Mouse (Mus musculus): ENCODE measurements around the gene Cacna1c. TPM values are rescaled to one million over a fixed set of nuclear protein-coding genes. Genes with fewer than 3 reads are reported as not detected.

The Cacna1c gene
- total RNA-seq, 2 experiments from 2014 or later: 72.7 to 76.0 TPM

DNA sequence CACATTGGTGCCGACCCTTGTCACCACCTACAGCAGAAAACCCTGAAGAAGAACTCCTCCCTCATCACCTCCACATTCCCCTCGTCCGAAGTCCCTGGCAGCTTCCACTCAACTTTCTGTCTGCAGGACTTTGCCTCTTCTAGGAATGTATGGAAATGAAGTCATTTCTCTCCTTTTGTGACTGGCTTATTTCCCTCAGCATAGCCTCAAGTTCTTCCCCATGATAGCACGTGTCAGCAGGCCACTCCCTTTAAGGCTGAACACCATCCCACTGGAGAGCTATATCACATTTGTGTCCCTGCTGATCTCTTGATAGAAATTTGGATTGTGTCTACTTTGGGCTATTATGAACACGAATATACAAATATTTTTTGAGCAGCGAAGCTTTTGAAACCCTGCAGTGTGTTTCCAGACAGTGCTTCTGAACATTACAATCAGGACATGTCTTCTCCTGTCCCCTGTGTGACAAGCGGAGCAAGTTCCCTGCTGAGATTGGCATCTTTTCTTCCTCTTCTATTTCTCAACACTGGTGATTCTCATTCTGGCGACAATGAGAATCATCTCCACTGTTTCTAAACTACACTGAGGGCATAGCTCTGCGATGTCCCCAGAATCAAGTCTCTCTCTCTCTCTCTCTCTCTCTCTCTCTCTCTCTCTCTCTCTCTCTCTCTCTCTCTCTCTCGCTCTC, 224.2 kb downstream of the Cacna1c start:
- no peak for DNase-seq (ENCODE audit: low spot score in 2 of 2)

DNA sequence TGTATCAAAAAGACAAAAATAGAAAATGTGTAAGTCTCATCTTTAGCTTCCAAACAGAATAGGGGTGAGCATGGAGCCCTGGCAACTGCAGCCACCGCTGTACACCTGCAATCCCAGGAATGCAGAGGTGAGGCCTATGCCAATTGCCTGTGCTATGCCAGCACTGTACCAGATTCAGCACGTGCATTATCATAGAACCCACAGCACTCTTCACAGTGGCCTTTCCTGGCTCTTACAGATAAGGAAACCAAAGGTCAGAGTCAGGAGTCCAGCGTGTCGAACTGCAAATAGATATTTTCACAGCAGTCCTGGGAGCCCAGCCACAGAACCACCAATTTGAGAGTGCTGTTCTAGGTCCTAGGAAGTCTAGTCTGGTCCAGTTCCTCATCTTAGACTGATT, 227.4 kb downstream of the Cacna1c start:
- no peak for DNase-seq (ENCODE audit: low spot score in 2 of 2)

DNA sequence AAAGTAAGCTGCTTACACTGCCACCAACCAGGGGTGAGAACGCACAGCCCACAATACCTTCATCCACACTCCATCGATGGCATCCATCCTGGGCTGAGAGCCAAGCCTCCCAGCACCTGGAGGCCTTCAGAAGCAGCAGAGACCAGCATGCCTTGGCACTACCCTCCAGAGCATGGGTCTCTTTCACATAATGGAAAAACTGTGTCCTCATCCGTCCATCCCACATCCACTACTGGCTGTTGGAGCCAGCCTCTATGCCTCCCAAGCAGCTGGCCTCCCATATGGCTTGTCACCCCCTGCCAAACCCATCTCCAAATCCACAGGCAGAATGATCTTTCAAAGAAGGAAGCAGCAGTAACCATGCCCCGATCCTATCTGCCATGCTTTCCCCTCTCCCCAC, 229.3 kb downstream of the Cacna1c start:
- peak; percentile 57 to 60 for DNase-seq (ENCODE audit: low spot score in 2 of 2)

DNA sequence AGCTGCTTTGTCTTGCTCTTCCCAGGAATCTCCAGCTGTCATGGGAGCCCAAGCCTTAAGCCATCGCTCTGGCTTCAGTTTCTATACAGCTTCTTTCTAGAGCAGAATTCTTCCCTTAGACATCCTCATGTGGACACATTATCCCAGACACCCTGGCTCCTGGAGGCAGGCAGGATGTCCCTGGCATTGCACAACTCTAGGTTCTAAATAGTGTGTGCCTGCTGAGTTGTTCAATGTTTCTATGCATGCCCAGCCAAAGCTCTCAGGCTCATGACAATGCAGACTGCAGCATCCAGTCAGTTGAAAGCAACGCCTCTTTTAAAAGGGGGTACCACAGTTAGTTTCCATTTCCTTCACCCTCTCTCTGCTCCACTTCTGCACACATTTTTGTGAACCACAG, 230.6 kb downstream of the Cacna1c start:
- no peak for DNase-seq (ENCODE audit: low spot score in 2 of 2)

DNA sequence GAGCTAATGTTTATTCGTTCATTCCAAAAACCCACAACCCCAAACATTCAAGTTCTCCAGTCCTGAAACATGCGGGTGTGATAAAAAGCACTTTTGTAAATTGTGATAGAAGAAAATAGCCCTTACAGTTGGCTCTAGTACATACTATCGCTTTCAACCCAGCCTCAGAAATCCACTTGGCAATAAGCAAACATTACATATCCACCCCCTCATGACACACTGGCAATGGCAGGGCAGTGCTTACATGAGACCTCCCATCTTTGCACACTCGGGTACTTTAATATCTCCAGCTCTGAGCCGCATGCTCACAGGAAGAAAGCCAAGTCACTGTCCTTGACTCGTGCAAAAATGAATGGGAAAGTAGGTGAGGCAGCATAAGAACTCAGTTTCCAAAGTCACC, 232.4 kb downstream of the Cacna1c start:
- DNase-seq (ENCODE audit: low spot score in 2 of 2): no peak

DNA sequence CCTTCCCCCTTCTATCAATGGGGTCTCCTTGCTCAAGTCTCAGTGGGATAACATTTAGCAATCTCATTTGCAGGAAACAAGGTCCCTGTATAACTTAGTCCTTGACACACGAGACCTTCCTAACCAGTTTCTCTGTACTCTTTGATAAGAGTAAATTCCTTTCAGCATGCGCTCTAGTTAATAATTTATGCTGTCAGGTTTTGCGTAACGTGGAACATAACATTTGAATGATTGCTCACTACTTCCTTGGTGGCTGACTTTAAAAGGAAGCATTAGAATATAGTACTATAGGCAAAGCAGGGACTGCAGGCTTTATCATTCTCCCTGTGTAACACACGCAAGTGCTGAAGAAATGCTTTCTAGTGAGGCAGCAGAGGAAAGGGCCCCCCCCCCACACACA, 232.9 kb downstream of the Cacna1c start:
- DNase-seq (ENCODE audit: low spot score in 2 of 2): no peak

DNA sequence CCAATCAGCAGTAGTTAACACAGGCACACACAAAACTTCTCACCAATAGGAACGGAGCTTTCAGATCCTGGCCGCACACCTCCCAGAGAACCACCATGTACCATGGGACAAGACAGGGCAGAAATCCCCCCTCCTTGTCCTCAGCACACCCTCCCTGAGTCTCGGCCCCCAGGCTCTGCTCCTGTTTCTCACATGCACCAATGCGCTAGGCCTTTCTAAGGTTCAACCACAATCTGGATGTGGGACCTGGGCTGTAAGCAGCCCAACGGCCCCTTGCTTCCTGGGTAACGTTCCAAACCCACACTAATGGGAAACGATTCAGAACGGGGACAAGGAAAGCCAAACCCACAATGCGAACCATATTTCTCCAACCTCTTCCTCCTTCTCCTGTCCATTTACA, 237.7 kb downstream of the Cacna1c start:
- no peak for DNase-seq (ENCODE audit: low spot score in 2 of 2)

DNA sequence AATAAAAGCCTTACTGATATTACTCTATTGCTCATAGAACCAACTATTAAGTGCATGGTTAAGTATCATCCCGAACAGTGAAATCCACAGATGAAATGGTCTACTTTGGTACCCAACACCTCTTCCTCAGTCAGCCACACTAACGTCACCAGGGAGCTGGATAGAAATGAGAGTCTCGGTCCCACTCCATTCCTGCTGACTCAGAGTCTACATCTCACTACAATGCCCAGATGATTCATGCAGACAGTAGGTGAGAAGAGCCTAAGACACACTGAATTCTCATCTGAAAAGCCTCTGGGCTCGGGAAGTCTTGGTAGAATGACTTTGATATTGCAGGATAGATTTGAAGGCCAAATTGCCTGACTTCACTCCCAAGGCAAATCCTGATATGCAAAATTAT, 240.0 kb downstream of the Cacna1c start:
- DNase-seq (ENCODE audit: low spot score in 2 of 2): no peak

DNA sequence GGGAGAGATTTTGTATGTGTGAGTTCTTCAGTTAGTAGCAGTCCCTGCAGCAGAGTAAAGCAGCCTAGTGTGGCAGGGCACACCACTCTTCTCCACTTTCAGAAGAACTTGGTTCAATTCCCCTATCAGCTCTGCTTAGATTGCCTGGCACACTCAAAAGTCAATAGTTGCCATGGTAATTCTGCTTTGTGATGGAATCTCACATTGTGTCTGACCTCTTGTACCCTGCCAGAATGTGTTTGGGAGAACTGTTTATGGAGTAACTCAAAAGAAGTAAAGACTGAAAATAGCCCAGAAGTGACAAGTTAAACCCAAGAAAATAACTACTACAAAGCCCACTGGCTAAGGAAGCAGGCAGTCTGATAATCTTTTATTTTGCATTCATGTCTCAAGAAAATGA, 240.4 kb downstream of the Cacna1c start:
- no peak for DNase-seq (ENCODE audit: low spot score in 2 of 2)

DNA sequence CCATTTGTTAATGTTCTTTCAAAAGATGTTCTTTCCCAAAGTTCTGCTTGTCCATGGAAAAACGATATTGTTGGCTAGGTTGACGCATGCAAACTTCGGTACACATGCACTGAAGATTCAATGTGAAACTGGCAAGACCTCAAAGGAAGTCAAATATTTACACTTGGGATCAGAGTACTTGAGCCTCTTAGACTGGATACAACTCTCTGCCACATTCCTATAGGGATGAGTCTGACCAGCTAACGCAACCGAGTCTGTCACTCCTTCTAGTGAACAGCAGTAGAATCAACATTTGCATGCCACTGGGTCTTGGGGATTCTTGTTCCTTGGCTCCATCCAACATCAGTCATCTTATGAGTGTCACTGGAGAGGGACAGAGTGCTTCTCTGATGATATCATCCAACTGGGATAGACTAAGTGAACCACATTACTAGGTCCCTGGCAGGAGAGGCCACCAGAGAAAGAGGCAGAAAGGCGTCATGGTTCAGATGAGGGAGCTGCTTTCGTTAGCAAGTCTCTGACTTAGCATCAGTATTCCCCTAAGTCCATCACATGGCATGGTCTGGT, 241.1 kb downstream of the Cacna1c start:
- DNase-seq (ENCODE audit: low spot score in 2 of 2): no peak

DNA sequence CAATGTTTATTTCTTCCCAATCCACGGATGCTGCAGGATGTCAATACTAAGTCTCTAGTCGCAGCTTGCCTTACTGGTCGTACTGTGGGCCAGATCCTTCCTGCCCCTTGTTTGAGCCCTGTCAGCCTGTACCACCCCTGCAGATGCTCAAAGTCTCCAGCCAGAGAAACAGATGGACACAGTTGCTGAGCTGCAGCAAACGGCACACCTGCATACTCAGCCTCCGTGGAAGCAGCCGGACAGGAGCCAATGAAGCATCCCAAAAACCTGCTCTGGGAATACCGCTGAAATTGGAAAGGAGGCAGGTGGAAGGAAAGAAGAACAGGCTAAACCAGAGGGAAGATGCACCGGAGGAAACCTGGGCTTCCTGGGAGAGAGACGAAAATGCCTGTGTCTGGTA, 243.8 kb downstream of the Cacna1c start:
- DNase-seq (ENCODE audit: low spot score in 2 of 2): no peak

DNA sequence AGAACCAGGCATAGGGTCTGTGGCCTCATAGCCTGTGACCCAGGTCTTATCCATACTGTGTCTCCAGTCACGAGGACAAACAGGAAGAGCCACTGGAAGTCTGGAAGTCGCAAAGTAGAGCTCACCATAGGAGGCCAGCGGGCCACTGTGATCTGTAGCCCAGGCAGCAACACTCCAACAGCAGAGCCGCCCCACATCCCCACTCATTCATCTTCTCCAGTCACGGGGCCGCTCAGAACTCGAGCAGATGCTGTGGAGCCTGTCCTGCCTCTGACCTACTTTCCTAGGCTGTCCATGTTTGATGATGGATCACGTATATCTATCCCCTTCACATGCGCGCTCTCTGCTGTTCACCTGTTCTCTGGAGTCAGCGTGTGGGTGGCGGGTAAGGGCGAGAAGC, 246.0 kb downstream of the Cacna1c start:
- DNase-seq (ENCODE audit: low spot score in 2 of 2): no peak

DNA sequence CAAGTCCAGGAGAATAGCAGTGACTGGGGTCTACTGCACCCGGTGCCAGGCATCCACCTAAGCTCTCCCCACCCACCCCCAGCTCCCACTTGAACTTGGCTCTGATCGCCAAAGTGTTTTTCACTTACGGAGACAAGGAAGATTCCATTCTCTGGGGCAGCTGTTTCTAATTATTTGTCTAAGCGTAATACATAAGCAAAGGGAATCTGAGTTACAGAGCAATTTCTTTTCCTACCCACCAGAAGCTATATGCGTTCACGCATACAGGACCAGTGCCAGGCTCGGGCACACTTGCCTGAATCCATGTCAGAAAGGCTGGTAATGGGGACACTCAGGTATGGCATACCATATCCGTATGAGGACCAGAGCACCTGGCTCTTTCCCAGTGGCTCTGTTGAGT, 248.9 kb downstream of the Cacna1c start:
- DNase-seq (ENCODE audit: low spot score in 2 of 2): no peak

DNA sequence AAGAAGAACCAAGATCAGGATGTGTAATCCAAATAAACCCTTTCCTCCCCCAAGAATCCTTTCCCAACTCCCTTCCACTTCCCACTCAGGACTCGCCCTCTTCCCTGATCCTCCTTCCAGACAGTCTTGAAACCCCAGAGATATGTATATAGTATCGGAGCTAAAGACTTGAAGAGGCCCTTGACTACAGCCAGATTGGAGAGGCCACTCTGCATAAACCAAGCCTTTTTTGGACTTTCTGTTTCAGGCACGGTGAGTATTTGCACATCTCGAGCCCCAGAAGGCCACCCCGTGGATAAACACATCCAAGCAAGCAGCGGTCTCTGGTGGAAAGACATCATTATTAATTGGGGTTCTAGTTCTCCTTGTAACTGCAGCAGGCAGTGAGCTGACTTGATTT, 249.6 kb downstream of the Cacna1c start:
- no peak for DNase-seq (ENCODE audit: low spot score in 2 of 2)

DNA sequence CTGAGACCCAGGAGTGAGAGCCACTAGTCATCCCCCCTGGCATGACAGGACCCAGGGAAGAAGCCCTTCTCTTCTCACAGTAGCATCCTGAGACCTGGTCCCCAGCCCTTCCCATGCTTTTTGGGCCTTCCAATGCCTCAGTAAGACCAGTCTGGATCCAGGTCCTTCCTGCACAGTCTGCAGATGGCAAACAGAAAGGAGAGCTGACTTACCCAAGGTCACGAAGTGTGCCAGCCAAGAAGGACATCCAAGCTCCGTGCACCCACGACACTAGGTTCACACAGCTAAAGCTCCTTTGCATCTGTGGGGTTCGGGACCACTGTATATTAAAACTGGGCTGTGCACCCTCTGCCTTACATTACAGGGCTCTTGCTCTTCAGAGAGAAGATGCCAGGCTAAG, 252.1 kb downstream of the Cacna1c start:
- no peak for DNase-seq (ENCODE audit: low spot score in 2 of 2)

DNA sequence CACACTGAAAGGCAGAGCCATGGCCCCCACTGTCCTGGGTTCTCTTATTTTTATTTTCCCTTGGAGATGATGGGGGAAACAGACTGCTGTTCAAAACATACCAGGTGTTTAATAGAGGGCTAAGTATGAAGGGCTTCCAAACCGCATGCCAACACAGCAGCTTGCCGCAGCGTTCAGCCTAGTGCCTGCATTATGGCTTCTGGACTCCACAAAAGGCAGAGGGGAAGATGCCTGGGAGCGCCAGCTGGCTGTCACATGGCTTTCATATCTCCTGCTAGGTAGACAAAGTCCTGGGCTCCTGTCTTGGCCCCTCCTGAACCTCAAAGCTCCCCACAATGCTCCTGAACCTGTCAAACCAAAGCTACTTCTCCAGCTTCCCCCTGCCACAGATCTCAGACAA, 254.4 kb downstream of the Cacna1c start:
- DNase-seq (ENCODE audit: low spot score in 2 of 2): no peak

DNA sequence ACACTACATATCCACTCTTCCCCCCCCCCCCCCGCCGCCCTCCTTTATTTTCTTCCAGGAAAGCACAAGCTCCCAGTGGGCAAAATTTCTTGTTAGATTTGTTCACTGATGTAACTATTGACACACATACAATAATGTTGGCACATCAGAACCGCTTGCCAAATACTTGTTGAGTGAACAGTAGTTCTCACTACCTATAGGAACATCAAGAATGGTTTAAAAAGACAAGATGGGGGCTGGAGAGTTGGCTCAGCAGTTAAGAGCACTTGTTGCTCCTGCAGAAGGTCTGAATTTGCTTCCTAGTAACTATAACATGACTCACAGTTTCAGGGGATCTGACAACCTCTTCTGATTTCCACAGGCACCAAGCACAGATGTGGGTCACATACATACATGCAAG, 255.2 kb downstream of the Cacna1c start:
- no peak for DNase-seq (ENCODE audit: low spot score in 2 of 2)

DNA sequence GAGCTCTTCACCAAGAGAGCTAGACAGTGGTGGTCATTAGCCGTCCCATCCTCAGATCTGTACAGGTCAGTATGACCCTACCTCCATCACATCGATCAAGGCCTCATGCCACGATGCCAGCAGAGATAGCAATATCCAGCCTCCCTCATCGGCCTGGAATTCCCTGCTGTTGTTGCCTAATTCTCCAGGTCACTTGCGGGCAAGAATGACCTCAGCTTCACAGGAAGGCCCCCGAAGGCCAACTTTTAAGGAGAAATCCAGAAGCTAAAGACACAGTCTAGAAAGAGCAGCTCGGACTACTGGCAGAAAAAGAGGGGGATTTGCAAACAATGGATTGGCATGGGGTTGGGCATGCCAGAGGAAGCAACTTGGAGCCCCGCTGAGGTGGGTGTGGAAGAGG, 256.6 kb downstream of the Cacna1c start:
- DNase-seq (ENCODE audit: low spot score in 2 of 2): no peak

DNA sequence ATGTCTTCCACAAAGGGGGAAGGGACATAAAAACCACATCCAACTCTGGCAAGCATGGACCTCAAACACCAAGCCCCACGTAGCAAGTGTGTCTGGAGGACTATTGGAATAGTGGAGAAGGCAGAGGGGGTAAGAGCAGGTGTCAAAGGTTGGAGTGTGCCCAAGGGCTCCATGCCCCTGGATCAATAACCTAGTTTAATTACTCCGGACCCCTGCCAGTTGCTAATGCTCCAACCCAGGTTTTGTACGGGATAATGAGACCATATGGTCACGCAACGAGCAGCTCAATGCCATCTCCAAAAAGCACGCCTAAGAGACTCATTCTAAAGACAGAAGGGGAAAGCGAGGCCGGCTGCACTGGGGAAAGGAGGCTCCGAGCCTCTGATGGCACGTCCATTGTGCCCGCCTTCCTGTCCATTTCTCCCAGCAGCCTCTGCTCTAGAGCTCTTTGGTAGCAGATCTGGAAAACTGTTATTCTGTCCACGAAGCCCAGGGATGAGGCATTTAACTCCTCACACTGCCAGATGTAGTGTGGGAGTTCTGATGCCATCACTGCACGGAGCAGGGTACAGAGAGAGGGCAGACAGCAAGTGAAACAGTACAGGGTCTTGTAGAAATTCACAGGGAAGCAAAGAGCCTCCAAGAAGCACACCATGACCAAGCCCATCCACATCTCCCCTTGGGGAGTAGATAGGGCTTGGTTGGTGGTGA, 257.7 kb downstream of the Cacna1c start:
- peak; percentile 46 to 52 for DNase-seq (ENCODE audit: low spot score in 2 of 2)

DNA sequence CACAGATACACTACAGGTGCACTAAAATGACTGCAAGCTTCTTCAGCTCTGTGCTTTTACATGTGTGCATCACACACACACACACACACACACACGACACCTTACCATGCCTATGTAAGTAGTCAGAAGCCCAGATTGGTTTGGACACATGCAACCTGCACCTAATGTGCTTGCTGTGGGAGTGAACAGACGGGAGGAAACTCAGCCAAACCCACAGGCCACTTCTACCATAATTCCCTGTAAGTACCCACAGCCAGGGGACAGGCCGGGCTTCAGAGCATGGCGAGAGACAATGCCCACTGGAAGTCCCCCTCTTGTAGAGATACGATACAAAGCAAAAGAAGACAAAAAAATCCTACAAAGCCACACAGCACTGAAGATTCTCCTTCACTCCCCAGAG, 258.7 kb downstream of the Cacna1c start:
- no peak for DNase-seq (ENCODE audit: low spot score in 2 of 2)

DNA sequence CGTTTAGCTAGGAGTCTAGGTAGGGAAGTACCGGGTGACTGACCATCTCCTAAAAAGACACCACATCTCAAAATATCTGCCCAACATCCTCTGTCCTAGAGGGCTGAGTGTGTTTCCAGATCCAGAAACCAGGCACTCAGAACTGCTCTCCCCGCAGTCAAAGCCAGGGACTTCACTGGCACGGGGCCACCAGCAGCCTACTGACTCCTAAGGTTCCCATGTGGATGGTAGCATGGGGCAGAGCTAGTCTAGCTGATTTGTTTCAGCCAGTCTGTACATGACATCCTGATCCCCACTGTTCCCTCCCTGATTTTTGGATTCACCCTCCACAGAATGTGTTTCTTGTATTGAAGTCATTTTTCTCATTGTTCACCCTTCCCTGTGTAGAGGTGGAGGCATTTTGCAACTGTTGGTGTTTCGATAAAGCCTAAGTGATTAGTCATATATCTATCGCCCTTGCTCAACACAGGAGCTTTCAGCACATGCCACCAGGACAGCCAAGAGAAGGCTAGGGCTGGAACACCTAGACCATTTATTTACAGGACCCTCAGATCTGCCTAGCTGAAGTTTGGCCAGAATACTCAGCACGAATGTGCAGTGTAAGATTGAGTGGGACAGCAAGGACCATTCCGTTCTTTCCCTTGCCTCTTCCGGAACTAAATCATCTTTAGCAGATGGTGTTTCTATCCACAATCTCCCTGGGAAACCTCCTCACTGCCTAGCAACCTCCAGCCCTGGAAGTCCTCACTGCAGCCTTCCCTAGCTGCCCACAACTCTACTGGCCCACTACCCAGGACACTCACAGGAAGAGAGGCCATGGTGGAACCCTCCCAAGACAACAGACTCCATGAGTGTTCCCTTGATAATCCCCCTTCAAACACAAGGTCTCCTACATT, 260.4 kb downstream of the Cacna1c start:
- peak in 1 of 2 experiments; percentile 47 for DNase-seq (ENCODE audit: low spot score in 2 of 2)
